Mouse (Mus musculus): ENCODE results near the gene Dnajc22.

The Dnajc22 gene

GRCm38 (mm10) chr15:99115065-99115423 lies 22.1 kb downstream of the Dnajc22 start:
- no peak for DNase-seq (ENCODE audit: low spot score in 2 of 2)

- no peak for DNase-seq (ENCODE audit: low spot score in 2 of 2)
Observed at GRCm38 (mm10) chr15:99116539-99116938, 23.6 kb downstream of the Dnajc22 start.

DNA sequence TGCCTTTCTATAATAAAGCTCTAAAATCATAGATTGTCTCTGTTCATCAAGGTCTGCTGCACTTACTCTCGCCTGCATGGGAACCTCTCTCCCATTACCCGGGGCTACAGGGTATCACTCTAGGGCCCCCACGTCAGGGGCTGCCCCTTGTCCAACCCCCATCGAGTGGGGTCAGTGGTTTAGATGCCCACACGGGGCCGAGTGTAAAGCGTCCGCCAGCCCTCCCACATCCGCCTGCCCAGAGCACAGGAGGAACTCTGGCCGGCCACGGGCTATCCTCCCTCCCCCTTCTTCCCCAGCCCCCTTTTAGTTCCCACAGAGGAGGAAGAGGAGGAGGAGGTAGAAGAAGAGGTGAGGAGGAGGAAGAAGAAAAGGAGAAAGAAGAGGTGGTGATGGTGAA lies 27.8 kb downstream of the Dnajc22 start:
- DNase-seq (ENCODE audit: low spot score in 2 of 2): no peak

GRCm38 (mm10) chr15:99122642-99123041 lies 29.7 kb downstream of the Dnajc22 start:
- no peak for DNase-seq (ENCODE audit: low spot score in 2 of 2)

GRCm38 (mm10) chr15:99125711-99126080 lies 32.7 kb downstream of the Dnajc22 start, which contains the start of gene Spats2:
Gene Spats2, plus strand, starts transcription at chr15:99125916.
- DNase-seq (ENCODE audit: low spot score in 2 of 2): no peak

DNA sequence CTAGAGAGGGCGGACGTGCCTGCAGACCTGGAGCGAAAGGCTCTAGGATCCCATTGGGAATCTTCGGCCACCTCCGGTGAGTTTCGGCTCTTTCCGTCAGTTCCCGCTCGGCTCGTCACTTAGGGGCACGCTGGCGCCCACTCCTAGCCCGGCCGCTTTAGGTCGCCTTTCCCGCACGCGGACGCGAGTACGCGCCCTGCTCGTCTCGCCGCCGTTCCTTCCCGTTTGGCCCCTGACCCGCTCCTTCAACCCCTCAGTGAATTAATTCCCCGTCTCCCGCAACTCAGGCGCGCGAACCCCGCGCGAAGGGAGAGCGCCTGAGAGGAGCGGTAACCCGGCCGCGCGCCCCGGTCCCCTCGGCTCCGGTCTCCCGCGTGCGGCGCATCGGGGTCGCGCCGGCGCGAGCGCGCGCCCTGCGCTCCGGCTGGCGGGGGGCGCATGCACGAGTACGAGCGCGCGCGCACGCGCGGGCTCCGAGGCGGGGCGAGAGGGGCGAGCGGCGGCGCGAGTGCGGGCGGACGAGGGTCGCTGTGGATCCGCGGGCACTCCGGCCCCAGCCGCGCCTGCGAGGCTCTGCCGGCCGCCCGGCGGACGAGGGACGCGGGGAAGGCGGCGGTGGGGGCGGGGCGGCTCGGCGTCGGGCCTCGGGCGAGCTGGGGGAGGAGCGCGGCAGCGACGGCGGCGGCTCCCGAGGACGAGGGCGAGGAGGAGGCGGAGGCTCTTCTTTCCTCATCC lies 33.3 kb downstream of the Dnajc22 start:
- peak; percentile 71 to 88 for DNase-seq (ENCODE audit: low spot score in 2 of 2)

DNA sequence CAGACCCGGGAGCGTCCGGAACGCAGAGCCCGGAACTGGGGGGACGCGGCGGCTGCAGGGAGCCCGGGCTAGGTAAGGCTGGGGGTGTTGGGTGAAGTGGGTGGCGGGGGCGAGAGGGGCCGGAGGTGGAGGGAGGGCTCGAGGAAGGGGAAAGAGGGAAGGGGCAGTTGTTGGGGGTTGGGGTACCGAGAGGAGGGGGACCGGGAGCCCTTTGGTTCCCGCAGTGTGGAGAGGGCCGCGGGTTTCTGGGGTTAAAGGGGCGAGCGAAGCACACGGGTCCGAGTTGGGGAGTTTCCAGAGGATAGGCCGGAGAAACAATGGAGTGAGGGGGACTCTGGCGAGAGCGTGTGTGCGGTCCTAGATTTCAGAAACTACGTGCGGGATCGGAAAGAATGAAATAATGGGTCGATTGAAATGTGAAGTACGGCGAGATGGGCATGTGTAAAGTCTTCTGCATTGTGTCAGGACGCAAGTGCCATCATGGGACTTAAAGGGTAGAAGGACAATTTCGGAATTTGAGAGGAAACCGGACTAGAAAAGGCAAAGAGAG lies 33.9 kb downstream of the Dnajc22 start:
- DNase-seq (ENCODE audit: low spot score in 2 of 2): no peak

DNA sequence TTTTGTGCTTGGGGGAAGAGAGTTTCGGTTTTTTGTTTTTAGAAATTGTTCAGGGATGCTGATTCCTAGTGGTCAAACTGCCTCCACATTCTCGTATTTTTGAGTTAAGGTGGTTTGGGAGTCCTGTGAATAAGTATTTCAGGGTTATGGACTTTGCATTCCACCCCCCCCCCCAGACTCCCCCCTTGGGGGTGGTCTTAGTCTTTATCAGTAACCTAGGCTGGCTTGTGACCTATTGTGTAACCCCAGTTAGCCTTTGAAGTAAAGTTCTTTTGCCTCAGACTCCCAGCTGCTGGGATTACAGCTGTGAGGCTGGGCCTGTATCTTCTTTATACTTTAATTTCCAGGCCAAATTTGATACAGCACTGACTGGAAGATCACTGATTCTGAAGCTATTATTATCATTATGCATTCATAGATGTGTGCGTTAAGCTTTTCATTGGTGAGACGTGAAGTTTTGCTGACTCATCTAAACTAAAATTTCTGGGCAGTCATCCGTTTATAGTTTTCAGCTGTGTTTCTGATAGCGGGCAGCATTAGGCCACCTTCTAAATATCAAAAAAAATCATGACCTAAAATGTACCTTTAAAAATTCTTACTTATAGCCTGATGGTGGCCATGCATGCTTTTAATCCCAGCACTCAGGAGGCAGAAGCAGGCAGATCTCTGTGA lies 35.0 kb downstream of the Dnajc22 start:
- DNase-seq (ENCODE audit: low spot score in 2 of 2): no peak

GRCm38 (mm10) chr15:99129441-99129840 lies 36.5 kb downstream of the Dnajc22 start:
- no peak for DNase-seq (ENCODE audit: low spot score in 2 of 2)

- no peak for DNase-seq (ENCODE audit: low spot score in 2 of 2)
Observed at GRCm38 (mm10) chr15:99129956-99130910, 37.3 kb downstream of the Dnajc22 start.

GRCm38 (mm10) chr15:99138389-99138788 lies 45.4 kb downstream of the Dnajc22 start:
- DNase-seq (ENCODE audit: low spot score in 2 of 2): no peak

- DNase-seq (ENCODE audit: low spot score in 2 of 2): no peak
Observed at GRCm38 (mm10) chr15:99139669-99140068, 46.7 kb downstream of the Dnajc22 start.

- DNase-seq (ENCODE audit: low spot score in 2 of 2): no peak
Observed at GRCm38 (mm10) chr15:99150516-99150915, 57.5 kb downstream of the Dnajc22 start.

DNA sequence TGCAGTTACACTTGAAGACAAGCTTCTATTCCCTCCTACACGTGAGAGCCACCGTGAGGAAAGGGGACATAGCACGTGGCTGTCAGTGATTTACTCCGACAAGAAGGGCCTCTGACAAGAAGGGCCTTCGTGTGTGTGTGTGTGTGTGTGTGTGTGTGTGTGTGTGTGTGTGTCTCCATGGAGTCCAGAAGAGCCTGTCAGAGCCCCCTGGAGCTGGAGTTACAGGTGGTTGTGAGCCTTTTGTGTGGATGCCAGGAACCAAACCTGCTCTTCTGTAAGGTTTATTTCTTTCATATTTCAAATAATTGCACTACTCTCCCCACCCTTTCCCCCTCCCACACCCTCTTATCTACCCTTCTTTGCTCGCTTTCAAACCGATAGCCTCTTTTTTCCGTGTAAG lies 58.4 kb downstream of the Dnajc22 start:
- DNase-seq (ENCODE audit: low spot score in 2 of 2): no peak

DNA sequence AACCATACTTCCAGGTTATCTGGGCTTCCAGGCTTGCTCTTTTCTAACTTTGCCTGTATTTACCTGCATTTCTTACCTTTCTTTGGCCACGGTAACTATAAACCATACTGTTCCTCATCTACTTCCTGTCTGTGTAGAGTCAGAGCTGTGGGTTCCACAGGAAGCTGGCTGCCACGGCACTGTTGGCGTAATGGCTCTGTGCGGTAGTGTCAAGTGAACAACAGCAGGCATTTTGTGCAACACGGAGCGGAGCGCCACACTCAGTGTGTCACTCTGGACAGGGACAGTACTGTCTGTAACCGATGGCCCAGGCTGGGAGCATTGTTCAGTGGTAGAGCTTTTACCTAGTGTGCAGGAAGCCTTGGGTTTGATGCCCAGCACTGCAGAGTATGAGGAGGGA lies 60.5 kb downstream of the Dnajc22 start:
- DNase-seq (ENCODE audit: low spot score in 2 of 2): no peak
